Mouse (Mus musculus) ES-Bruce4 (cell line): ENCODE data around the gene Zbtb16.

Experiments
- CTCF ChIP-seq: IDR thresholded peaks from one replicate; pipeline ENCODE4 v1.8.1; 2011; ENCODE audit warnings: low read depth, low read length
- EP300 ChIP-seq: IDR thresholded peaks from 2 replicates; pipeline ENCODE4 v1.6.1; 2011; ENCODE audit warnings: low read depth, low read length; ENCODE audit not compliant: insufficient read depth
- POLR2A ChIP-seq: IDR thresholded peaks from one replicate; pipeline ENCODE4 v1.8.1; 2011; ENCODE audit warnings: low read length; ENCODE audit not compliant: insufficient read depth

DNA sequence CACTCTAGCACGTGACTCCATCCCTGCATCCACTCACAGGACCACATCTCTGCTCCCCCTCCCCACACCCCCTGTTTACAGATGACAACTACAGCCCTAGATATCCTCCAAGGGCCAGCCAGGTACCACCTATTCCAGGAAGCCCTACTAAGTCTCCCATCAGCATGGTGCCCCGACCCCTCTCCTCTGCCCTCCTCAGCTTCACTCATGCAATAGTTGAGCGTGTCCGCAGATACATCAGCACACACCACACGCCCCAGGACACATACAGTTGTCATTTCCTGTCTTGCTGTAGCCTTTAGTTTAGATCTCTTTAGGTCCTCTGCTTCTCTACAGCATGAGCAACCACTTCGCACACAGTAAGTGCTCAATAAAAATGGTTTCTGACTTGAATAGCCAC, 23.7 kb downstream of the Zbtb16 start:
- no peak for TF ChIP-seq CTCF
- TF ChIP-seq POLR2A, result no peak
- no peak for TF ChIP-seq EP300
